Mouse (Mus musculus): Measurements from ENCODE around the gene Etnk1.
"Not testable (repeated sequence)": the region's sequence is repeated elsewhere in the genome, so short reads cannot be mapped to it uniquely, and the experiment has no call there.

Gene Etnk1

GRCm38 (mm10) chr6:143166452-143167357 lies at the start of gene Etnk1:
TSS of gene Etnk1 (plus strand) at chr6:143167221.
- peak; percentile 94 for DNase-seq (ENCODE audit: low spot score)

GRCm38 (mm10) chr6:143119325-143119724 lies 47.7 kb upstream of the Etnk1 start:
- no peak for DNase-seq (ENCODE audit: low spot score)

GRCm38 (mm10) chr6:143125721-143126120 lies 41.3 kb upstream of the Etnk1 start:
- no peak for DNase-seq (ENCODE audit: low spot score)

- DNase-seq (ENCODE audit: low spot score) = no peak
Observed at GRCm38 (mm10) chr6:143129466-143129865, 37.6 kb upstream of the Etnk1 start.

GRCm38 (mm10) chr6:143129952-143130351 lies 37.1 kb upstream of the Etnk1 start:
- DNase-seq (ENCODE audit: low spot score) = no peak

GRCm38 (mm10) chr6:143130411-143130810 lies 36.6 kb upstream of the Etnk1 start:
- no peak for DNase-seq (ENCODE audit: low spot score)

GRCm38 (mm10) chr6:143131895-143132652 lies 34.9 kb upstream of the Etnk1 start:
- no peak for DNase-seq (ENCODE audit: low spot score)

- DNase-seq (ENCODE audit: low spot score) = no peak
Observed at GRCm38 (mm10) chr6:143133150-143133549, 33.9 kb upstream of the Etnk1 start.

GRCm38 (mm10) chr6:143135097-143135496 lies 31.9 kb upstream of the Etnk1 start:
- DNase-seq (ENCODE audit: low spot score) = no peak

GRCm38 (mm10) chr6:143136688-143137087 lies 30.3 kb upstream of the Etnk1 start:
- no peak for DNase-seq (ENCODE audit: low spot score)

GRCm38 (mm10) chr6:143137341-143137740 lies 29.7 kb upstream of the Etnk1 start:
- DNase-seq (ENCODE audit: low spot score) = no peak

- no peak for DNase-seq (ENCODE audit: low spot score)
Observed at GRCm38 (mm10) chr6:143139417-143139816, 27.6 kb upstream of the Etnk1 start.

- no peak for DNase-seq (ENCODE audit: low spot score)
Observed at GRCm38 (mm10) chr6:143140884-143141283, 26.1 kb upstream of the Etnk1 start.

- not testable (repeated sequence) for DNase-seq (ENCODE audit: low spot score)
Observed at GRCm38 (mm10) chr6:143141624-143142592, 25.1 kb upstream of the Etnk1 start.

GRCm38 (mm10) chr6:143142861-143143260 lies 24.2 kb upstream of the Etnk1 start:
- no peak for DNase-seq (ENCODE audit: low spot score)

GRCm38 (mm10) chr6:143143321-143143720 lies 23.7 kb upstream of the Etnk1 start:
- no peak for DNase-seq (ENCODE audit: low spot score)

GRCm38 (mm10) chr6:143143775-143144273 lies 23.2 kb upstream of the Etnk1 start:
- DNase-seq (ENCODE audit: low spot score) = peak; percentile 50

- no peak for DNase-seq (ENCODE audit: low spot score)
Observed at GRCm38 (mm10) chr6:143144556-143144955, 22.5 kb upstream of the Etnk1 start.

- no peak for DNase-seq (ENCODE audit: low spot score)
Observed at GRCm38 (mm10) chr6:143145051-143145450, 22.0 kb upstream of the Etnk1 start.

GRCm38 (mm10) chr6:143146756-143147155 lies 20.3 kb upstream of the Etnk1 start:
- DNase-seq (ENCODE audit: low spot score) = no peak

- DNase-seq (ENCODE audit: low spot score) = peak; percentile 29
Observed at GRCm38 (mm10) chr6:143148868-143149267, 18.2 kb upstream of the Etnk1 start.

Measured in embryo, embryonic 10.5 days (tissue).